Mouse (Mus musculus) neural tube, embryonic 13.5 days (tissue): ENCODE measurements at regions not wholly inside any gene's neighbourhood (a gene's known extent, or its start where the extent isn't known, plus 50 kb on each side); places are given as distances from the start of the nearest gene placed in this dataset.

Experiments used
- ATAC-seq: fragments of 200-750 bp; cut with Nextera tagmentation; 2 replicates; pipeline ENCODE4 v1.8.0; 2017; ENCODE audit warnings: low read depth, mild to moderate bottlenecking, moderate TSS enrichment, moderate library complexity
- H3K27ac ChIP-seq: fragments of 300-500 bp; sonication (generic); replicated peaks from 2 replicates; pipeline ENCODE4 v1.5.1; 2015; ENCODE audit warnings: moderate library complexity, mild to moderate bottlenecking, inconsistent platforms
- H3K27me3 ChIP-seq: fragments of 300-500 bp; sonication (generic); 2 replicates; pipeline ENCODE4 v1.6.1; 2015; ENCODE audit warnings: mild to moderate bottlenecking, inconsistent platforms
- H3K36me3 ChIP-seq: fragments of 300-500 bp; sonication (generic); 2 replicates; pipeline ENCODE4 v1.6.1; 2015; ENCODE audit warnings: mild to moderate bottlenecking, inconsistent platforms
- H3K4me1 ChIP-seq: fragments of 300-500 bp; sonication (generic); replicated peaks from 2 replicates; pipeline ENCODE4 v1.6.1; 2015; ENCODE audit warnings: inconsistent platforms
- H3K4me2 ChIP-seq: fragments of 300-500 bp; sonication (generic); 2 replicates; pipeline ENCODE4 v1.6.1; 2015; ENCODE audit warnings: inconsistent platforms, mild to moderate bottlenecking, moderate library complexity
- H3K4me3 ChIP-seq: fragments of 300-500 bp; sonication (generic); 2 replicates; pipeline ENCODE4 v1.5.1; 2015; ENCODE audit warnings: mild to moderate bottlenecking, inconsistent platforms
- H3K9ac ChIP-seq: fragments of 300-500 bp; sonication (generic); 2 replicates; pipeline ENCODE4 v1.6.1; 2015; ENCODE audit warnings: moderate library complexity, mild to moderate bottlenecking, inconsistent platforms
- H3K9me3 ChIP-seq: fragments of 300-500 bp; sonication (generic); 2 replicates; pipeline ENCODE4 v1.6.1; 2016; ENCODE audit warnings: inconsistent platforms
- WGBS: fragments of 180-500 bp; shearing (Covaris S2); methylation state at CpG from one replicate; pipeline ENCODE4 v1.1.7; 2015; 5-methylcytosine and 5-hydroxymethylcytosine counted together

DNA sequence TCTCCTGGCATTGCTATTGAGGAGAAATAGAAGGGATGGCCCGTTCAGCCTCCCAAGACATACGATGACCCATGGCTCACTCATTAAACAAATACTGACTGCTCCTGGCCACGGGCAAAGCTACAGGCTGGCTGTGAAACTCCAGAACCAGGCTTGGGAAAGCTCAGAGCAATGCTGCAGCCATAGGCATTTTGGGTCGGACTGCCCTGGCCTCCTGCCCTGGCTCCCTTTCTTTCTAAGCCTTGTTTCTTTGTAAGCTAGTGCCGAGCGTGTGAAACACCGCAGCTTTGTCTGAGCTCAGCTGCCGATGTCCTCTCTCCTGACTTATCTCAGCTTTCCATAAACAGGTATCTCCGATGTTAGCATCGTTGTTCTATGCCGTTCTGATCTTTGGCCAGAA lies 316.9 kb downstream of the Gm45692 start:
- WGBS, result 86% methylated on average over 11 of the region's 11 CpGs
- H3K9me3 ChIP-seq, result no peaks in the 10 kb centered on the region
- no peaks in the 10 kb centered on the region for H3K36me3 ChIP-seq
- H3K27me3 ChIP-seq, result no peaks in the 10 kb centered on the region
- H3K4me2 ChIP-seq, result no peak overlapping the region
- H3K4me3 ChIP-seq, result no peak overlapping the region
- ATAC-seq, result no peak
- no peak overlapping the region for H3K27ac ChIP-seq
- H3K4me1 ChIP-seq, result peaks cover 36% of the 10 kb centered on the region
- no peak overlapping the region for H3K9ac ChIP-seq

DNA sequence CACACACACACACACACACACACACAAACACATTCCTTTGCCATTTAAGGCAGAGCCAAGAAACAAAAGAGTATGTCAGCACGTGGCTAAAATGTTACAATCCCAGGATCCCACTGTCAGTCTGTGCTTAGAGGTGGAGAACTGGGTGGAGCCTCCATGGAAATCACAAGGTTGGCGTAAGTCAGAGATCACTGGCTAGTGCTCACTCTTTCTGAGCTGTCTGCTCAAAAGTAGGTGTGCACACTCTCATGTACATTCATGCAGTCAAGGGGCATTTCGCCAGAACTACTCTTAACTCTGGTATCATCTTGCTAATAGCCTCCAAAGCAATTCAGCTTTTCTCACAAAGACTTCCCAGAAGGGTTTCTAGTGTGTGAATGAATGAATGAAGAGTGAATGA lies 318.2 kb downstream of the Gm45692 start:
- ATAC-seq, result no peak
- peaks cover 47% of the 10 kb centered on the region for H3K4me1 ChIP-seq
- H3K9me3 ChIP-seq, result no peaks in the 10 kb centered on the region
- no peak overlapping the region for H3K4me3 ChIP-seq
- no peaks in the 10 kb centered on the region for H3K36me3 ChIP-seq
- H3K27ac ChIP-seq, result no peak overlapping the region
- H3K27me3 ChIP-seq, result no peaks in the 10 kb centered on the region
- no peak overlapping the region for H3K9ac ChIP-seq
- WGBS, result 73% methylated on average over 3 of the region's 3 CpGs
- no peak overlapping the region for H3K4me2 ChIP-seq

DNA sequence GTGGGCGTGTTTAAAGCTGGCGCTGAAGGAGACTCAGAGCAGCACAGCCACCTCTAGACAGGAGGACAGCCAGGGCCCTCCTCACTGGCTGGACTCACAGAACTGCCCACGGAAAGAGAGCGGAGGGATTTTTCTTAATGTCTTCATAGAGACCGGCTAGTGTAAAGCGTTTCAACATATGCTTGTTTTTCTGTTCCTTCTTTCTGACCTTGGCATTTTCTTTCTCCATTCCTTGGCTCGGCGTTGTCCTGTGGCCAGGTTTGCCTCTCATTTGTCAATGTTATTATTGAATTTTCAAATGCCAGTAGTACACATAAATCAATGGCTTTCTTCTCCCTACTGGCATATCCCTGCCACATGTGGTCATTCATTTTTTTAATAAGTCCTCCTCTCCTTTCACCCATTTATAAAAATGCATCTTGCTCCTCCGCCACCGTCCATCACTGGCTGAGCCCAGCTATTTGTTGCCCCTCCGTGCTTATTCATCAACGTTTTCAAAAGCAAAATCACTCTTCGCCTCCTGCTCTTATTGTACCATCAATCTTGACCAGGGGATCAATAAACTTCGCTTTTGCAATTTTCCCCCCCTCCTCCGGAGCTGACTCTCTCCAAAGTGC lies 319.0 kb downstream of the Gm45692 start:
- Histone ChIP-seq H3K9me3 (no peaks in the 10 kb centered on the region), H3K36me3 (no peaks in the 10 kb centered on the region), H3K27ac (peak overlapping the region; percentile 57), H3K27me3 (no peaks in the 10 kb centered on the region), H3K4me2 (peak overlapping the region; percentile 51), H3K4me1 (peaks cover 47% of the 10 kb centered on the region), H3K9ac (peak overlapping the region; percentile 45; the same call in 1 of the 2 replicates), H3K4me3 (peak overlapping the region; percentile 8; the same call in 1 of the 2 replicates)
- WGBS, result 41% methylated on average over 15 of the region's 15 CpGs
- 0 out of 2 replicates have a peak, but pooled peaks have one; percentile 16 for ATAC-seq

DNA sequence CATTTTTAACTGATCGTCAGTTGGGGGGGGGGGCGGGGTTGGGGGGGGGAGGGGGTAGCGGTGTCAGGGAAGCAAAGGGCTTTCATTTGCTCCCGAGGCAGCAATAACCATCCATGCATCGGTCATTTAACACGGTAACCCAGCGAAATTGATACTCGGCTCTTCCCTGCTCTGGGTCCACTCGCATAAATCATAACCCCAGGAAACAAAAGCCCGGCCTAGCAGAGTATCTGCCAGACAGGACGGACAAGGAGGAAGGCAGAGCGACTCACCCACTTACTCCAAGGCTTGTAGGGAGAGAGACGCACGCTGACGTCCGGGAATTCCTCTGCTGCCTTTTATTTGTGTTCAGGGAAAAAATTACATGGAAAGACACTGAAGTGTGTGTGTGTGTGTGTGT lies 319.5 kb downstream of the Gm45692 start:
- Histone ChIP-seq H3K27ac (peak overlapping the region; percentile 6), H3K36me3 (no peaks in the 10 kb centered on the region), H3K4me2 (peak overlapping the region; percentile 51), H3K9me3 (no peaks in the 10 kb centered on the region), H3K27me3 (no peaks in the 10 kb centered on the region), H3K9ac (peak overlapping the region; percentile 45; the same call in 1 of the 2 replicates), H3K4me3 (peak overlapping the region; percentile 8; the same call in 1 of the 2 replicates), H3K4me1 (peaks cover 47% of the 10 kb centered on the region)
- ATAC-seq, result peak; percentile 71
- WGBS, result 16% methylated on average over 16 of the region's 16 CpGs

DNA sequence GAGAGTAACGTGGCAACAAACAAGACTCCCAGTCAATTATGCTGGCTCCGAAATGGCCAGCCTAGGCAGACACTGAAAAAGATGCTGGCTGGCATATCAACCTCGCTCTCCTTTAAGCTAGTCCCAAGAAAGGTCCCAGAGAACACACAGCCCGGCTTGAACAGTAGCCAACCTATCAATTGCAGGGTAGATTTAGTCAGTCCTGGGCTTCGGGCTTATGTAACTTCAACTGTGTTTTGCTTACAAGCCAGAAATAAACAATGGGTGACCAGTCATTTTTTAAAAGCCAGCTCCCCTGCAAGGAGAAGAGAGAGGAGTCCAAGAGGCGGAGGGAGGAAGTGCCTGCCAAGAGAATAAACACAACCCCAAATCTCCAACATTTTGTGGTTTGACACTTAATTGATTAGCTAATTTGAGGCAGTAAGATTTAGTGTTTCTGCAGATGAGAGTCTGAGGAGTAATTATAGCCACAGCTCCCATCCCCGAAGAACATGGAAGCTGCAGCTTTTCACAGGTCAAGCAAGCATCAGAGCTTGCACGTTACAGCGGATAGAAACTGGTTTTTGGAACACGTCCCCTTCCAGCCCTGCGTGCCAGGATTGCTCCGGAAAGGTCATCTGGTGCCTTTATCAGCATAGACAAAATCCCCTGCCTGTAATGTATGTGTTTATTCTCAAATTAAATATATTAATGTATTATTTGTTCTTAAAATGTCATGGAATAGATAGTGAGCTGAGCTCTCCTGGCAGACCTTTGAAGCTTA lies 322.1 kb downstream of the Gm45692 start:
- no peaks in the 10 kb centered on the region for H3K36me3 ChIP-seq
- H3K27ac ChIP-seq, result no peak overlapping the region

DNA sequence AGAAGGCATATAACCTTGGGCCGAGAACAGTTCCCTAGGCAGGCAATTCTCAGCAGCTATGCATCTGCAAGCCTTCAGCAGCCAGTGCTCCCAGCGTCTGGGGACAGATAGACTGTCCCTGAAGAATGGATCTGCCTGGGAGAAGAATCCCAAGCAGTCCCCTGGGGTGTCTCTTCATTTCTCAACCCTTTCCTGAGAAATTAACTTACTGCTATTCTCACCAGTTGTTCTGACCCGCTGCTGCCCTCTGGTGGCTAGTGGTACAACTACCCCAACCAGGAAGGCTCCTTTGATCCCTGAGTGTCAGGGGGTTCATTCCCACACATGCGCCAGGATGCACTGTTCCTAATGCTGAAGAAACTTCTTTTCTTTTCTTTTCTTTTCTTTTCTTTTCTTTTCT lies 323.7 kb downstream of the Gm45692 start:
- no peak overlapping the region for H3K4me3 ChIP-seq
- no peaks in the 10 kb centered on the region for H3K9me3 ChIP-seq
- whole genome bisulfite sequencing, result 38% methylated on average over 4 of the region's 4 CpGs
- no peak overlapping the region for H3K4me2 ChIP-seq
- H3K36me3 ChIP-seq, result no peaks in the 10 kb centered on the region
- no peak overlapping the region for H3K27ac ChIP-seq
- H3K9ac ChIP-seq, result no peak overlapping the region
- H3K27me3 ChIP-seq, result no peaks in the 10 kb centered on the region
- H3K4me1 ChIP-seq, result peaks cover 43% of the 10 kb centered on the region
- ATAC-seq, result no peak

More for the DNA sequence above, 322.1 kb downstream of the Gm45692 start:
- no peak for ATAC-seq
- Histone ChIP-seq H3K27me3 (no peaks in the 10 kb centered on the region), H3K4me3 (no peak overlapping the region), H3K9ac (no peak overlapping the region), H3K4me2 (no peak overlapping the region), H3K9me3 (no peaks in the 10 kb centered on the region), H3K4me1 (peaks cover 47% of the 10 kb centered on the region)
- WGBS, result 54% methylated on average over 12 of the region's 12 CpGs

DNA sequence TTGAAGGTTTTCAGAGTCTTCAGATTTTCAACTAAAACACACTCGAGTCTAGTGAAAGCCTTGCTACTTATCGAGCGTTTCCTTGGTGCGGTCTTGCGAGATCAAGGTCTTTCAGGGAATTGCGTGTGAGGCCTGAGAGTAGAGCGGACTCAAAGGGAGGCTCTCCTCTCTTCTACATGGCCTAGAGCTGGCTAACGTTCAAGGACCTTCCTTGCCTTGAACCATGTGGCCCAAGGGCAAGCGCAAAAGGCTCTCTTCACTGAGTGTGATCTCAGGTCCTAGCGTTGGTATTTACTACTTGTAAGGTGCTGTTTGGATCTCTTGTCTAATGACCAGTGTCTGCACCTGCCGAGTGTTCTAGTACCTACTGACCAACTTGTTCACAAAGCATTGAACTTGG lies 324.4 kb downstream of the Gm45692 start:
- no peaks in the 10 kb centered on the region for H3K27me3 ChIP-seq
- H3K4me3 ChIP-seq, result no peak overlapping the region
- H3K27ac ChIP-seq, result no peak overlapping the region
- WGBS, result 93% methylated on average over 11 of the region's 11 CpGs
- H3K36me3 ChIP-seq, result no peaks in the 10 kb centered on the region
- H3K9ac ChIP-seq, result no peak overlapping the region
- H3K9me3 ChIP-seq, result no peaks in the 10 kb centered on the region
- H3K4me1 ChIP-seq, result peaks cover 36% of the 10 kb centered on the region
- ATAC-seq, result no peak
- no peak overlapping the region for H3K4me2 ChIP-seq

DNA sequence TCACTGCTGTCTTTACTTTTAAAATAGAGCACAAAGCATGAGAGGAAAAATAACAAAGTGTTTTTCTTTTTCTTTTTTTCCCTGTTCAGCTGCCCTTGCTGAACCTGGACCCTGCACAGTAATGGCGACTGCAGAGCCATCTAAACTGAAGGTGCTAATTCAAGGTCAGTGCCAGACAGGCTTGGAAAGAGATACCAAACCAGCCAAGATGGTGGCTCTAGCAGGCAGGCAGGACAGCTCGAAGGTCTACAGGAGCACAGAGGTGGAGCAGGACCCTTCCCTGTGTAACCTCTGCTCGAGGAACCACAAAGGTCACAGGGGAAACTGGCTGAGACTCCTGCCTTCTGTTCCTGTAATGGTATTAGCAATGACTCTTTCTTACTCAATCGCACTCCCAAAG lies 326.7 kb downstream of the Gm45692 start:
- no peak overlapping the region for H3K9ac ChIP-seq
- H3K27ac ChIP-seq, result no peak overlapping the region
- no peaks in the 10 kb centered on the region for H3K9me3 ChIP-seq
- H3K36me3 ChIP-seq, result no peaks in the 10 kb centered on the region
- WGBS, result 67% methylated on average over 4 of the region's 4 CpGs
- no peaks in the 10 kb centered on the region for H3K27me3 ChIP-seq
- H3K4me3 ChIP-seq, result no peak overlapping the region
- H3K4me1 ChIP-seq, result peaks cover 14% of the 10 kb centered on the region
- H3K4me2 ChIP-seq, result no peak overlapping the region
- no peak for ATAC-seq

DNA sequence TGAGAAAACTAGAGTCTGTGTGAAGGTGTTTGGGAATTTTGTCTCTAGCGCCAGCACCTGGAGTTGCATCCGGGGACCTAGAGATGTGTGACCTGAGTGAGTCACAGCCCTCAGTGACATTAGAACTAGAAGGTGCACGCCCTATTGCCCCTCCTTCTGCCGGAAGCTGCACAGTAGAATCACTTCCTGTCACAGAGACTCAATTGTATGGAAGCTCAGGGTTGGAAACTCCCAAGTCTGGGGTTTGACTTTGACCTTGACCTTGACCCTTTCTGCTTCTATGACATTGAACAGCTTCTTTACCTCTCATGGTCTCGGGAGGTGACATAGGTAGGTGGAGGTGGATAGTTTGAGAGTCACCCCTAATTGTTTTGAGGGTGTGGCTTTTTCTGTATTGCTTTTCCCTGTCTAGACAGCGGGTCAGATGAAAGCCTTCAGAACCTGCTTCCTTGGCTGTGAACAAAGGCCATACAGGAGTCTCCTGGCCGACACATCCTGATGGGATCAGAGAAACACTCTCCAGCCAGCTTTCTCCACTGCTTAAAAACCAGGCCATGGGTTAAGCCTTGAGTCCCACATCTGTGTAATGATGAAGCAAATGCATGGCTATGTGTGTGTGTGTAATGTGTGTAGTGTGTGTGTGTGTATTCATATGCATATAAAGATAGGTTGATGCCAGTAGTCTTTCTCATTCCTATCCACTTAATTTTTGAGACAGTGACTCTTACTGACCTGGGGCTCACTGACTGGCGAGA lies 328.7 kb downstream of the Gm45692 start:
- H3K36me3 ChIP-seq, result no peaks in the 10 kb centered on the region
- no peak overlapping the region for H3K4me3 ChIP-seq
- no peak overlapping the region for H3K27ac ChIP-seq
- no peak for ATAC-seq
- no peak overlapping the region for H3K9ac ChIP-seq
- H3K4me2 ChIP-seq, result no peak overlapping the region
- peaks cover 5% of the 10 kb centered on the region for H3K4me1 ChIP-seq
- WGBS, result 83% methylated on average over 8 of the region's 8 CpGs
- H3K27me3 ChIP-seq, result no peaks in the 10 kb centered on the region; the same call in 1 of the 2 replicates
- H3K9me3 ChIP-seq, result no peaks in the 10 kb centered on the region

DNA sequence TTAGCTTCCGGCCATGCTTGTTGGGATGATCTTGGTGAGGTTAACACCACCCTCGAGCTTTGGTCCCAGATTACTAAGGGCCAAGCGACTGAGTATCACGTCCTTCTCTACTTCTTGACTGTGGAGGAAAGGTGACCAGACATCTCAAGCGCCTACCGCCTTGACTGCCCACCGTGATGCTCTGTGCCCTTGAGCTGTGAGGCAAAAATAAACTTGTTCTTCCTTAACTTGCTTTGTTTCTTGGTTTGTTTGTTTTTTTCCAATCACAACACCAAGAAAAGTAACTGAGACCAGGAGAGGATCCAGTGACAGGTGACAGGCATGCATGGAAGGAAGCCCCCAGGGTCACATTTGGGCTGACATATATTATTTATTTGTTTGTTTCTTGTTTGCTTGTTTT lies 330.0 kb downstream of the Gm45692 start:
- H3K4me2 ChIP-seq, result no peak overlapping the region
- no peak for ATAC-seq
- peaks cover 12% of the 10 kb centered on the region for H3K4me1 ChIP-seq
- no peaks in the 10 kb centered on the region for H3K36me3 ChIP-seq
- H3K9ac ChIP-seq, result no peak overlapping the region
- H3K27ac ChIP-seq, result no peak overlapping the region
- 91% methylated on average over 7 of the region's 7 CpGs for WGBS
- no peak overlapping the region for H3K4me3 ChIP-seq
- no peaks in the 10 kb centered on the region for H3K9me3 ChIP-seq
- H3K27me3 ChIP-seq, result no peaks in the 10 kb centered on the region; the same call in 1 of the 2 replicates

DNA sequence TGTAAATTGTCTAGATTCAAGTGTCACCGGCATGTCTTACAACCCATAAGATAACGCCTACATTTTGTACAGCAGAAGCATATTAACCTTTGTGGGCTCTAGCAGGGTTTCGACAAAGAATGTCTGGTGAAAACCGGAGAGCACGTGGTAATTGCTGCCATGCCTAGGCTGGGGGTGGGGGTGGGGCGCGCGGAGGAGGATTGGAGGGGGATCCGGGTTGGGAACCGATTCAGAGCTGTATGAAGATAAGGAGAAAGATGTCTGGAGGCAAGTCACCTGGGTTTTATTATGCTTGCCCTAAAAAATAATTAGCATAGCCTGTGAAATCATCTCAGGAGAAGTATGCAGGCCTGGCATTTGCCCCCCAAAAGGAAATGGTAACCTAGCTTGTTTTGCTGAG lies 331.2 kb downstream of the Gm45692 start:
- no peak overlapping the region for H3K4me3 ChIP-seq
- WGBS, result 64% methylated on average over 10 of the region's 10 CpGs

DNA sequence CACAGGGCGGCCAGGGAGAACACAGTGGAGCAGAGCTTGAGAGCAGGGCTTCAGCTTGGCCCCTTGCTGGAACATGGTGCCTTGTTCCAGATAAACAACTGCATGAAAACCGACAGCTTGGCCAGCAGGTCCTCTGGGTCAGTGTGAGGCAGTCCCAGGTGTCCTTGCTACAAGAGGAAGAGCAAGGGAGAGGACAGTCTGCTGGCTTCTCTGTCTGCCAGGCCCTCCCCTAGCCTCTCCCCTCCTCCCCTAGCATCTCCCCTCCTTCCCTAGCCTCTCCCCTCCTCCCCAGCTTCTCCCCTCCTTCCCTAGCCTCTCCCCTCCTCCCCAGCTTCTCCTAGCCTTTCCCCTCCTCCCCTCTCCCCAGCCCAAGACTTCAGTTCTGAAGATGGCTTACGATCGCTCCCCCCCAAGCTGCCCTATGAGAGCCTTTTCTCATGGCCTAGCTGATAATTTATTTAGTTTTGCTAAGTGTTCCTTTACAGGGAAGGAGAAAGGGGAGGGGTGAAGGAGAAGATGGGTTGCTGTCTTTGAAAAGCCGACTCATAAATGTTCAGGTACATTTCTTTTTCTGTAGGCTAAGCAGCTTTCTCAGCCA lies 333.7 kb downstream of the Gm45692 start:
- H3K27ac ChIP-seq, result 0 out of 2 replicates have a peak overlapping the region, but pooled peaks have one; percentile 14
- no peaks in the 10 kb centered on the region for H3K36me3 ChIP-seq
- H3K9ac ChIP-seq, result no peak overlapping the region
- H3K27me3 ChIP-seq, result no peaks in the 10 kb centered on the region; the same call in 1 of the 2 replicates
- no peak overlapping the region for H3K4me3 ChIP-seq
- ATAC-seq, result peak; percentile 24; the same call in 1 of the 2 replicates
- H3K9me3 ChIP-seq, result no peaks in the 10 kb centered on the region
- peaks cover 12% of the 10 kb centered on the region for H3K4me1 ChIP-seq
- no peak overlapping the region for H3K4me2 ChIP-seq
- WGBS, result 41% methylated on average over 5 of the region's 5 CpGs

More for the DNA sequence above, 331.2 kb downstream of the Gm45692 start:
- Histone ChIP-seq H3K4me1 (peaks cover 12% of the 10 kb centered on the region), H3K27ac (no peak overlapping the region), H3K27me3 (no peaks in the 10 kb centered on the region; the same call in 1 of the 2 replicates), H3K9ac (no peak overlapping the region), H3K9me3 (no peaks in the 10 kb centered on the region), H3K36me3 (no peaks in the 10 kb centered on the region), H3K4me2 (no peak overlapping the region)
- no peak for ATAC-seq
